Mouse (Mus musculus) mature B cell (primary cell): Measurements from ENCODE around the gene Ddx10.
"Not testable (repeated sequence)": the region's sequence is repeated elsewhere in the genome, so short reads cannot be mapped to it uniquely, and the experiment has no call there.

Source experiments
- in situ Hi-C: fragments of 300-500 bp; cut with MboI; formaldehyde crosslinking; loops from 2 replicates; pipeline ENCODE4 v1.14.3; 2019

Ddx10 gene

GRCm38 (mm10) chr9:53144266-53144665, 103.6 kb downstream of the Ddx10 start:
- in situ Hi-C loops = no loop called here

GRCm38 (mm10) chr9:53143508-53143907, 104.3 kb downstream of the Ddx10 start:
- in situ Hi-C loops = no loop called here

- in situ Hi-C loops = not testable (repeated sequence)
These were observed 105.4 kb downstream of the Ddx10 start for GRCm38 (mm10) chr9:53142424-53142823.

- in situ Hi-C loops = no loop called here
These were observed 107.2 kb downstream of the Ddx10 start for GRCm38 (mm10) chr9:53140610-53141165.

GRCm38 (mm10) chr9:53132826-53133225, 115.0 kb downstream of the Ddx10 start:
- in situ Hi-C loops = no loop called here

- in situ Hi-C loops = no loop called here
These were observed 117.4 kb downstream of the Ddx10 start for GRCm38 (mm10) chr9:53130460-53130859.

- in situ Hi-C loops = no loop called here
These were observed 146.8 kb downstream of the Ddx10 start for GRCm38 (mm10) chr9:53101103-53101502.

GRCm38 (mm10) chr9:53095319-53096165, 152.3 kb downstream of the Ddx10 start:
- in situ Hi-C loops = no loop called here

- in situ Hi-C loops = no loop called here
These were observed 153.3 kb downstream of the Ddx10 start for GRCm38 (mm10) chr9:53094536-53094935.

- in situ Hi-C loops = no loop called here
These were observed 170.2 kb downstream of the Ddx10 start for GRCm38 (mm10) chr9:53077626-53078025.

GRCm38 (mm10) chr9:53075931-53076330, 171.9 kb downstream of the Ddx10 start:
- in situ Hi-C loops = no loop called here

- in situ Hi-C loops = no loop called here
These were observed 173.4 kb downstream of the Ddx10 start for GRCm38 (mm10) chr9:53074443-53074842.

GRCm38 (mm10) chr9:53073576-53074112, 174.2 kb downstream of the Ddx10 start:
- in situ Hi-C loops = no loop called here

- in situ Hi-C loops = no loop called here
These were observed 175.8 kb downstream of the Ddx10 start for GRCm38 (mm10) chr9:53072088-53072487.

GRCm38 (mm10) chr9:53070875-53071524, 176.9 kb downstream of the Ddx10 start:
- in situ Hi-C loops = no loop called here

- in situ Hi-C loops = no loop called here
These were observed 179.7 kb downstream of the Ddx10 start for GRCm38 (mm10) chr9:53068166-53068565.

- in situ Hi-C loops = no loop called here
These were observed 181.4 kb downstream of the Ddx10 start for GRCm38 (mm10) chr9:53066428-53066827.

GRCm38 (mm10) chr9:53065028-53065427, 182.8 kb downstream of the Ddx10 start:
- in situ Hi-C loops = no loop called here

- in situ Hi-C loops = no loop called here
These were observed 183.3 kb downstream of the Ddx10 start for GRCm38 (mm10) chr9:53064531-53064930.

GRCm38 (mm10) chr9:53055306-53055705, 192.5 kb downstream of the Ddx10 start:
- in situ Hi-C loops = no loop called here
